Mouse (Mus musculus) liver, embryonic 13.5 days (tissue): ENCODE measurements around the gene D16Ertd472e. TPM values are rescaled to one million over a fixed set of nuclear protein-coding genes. Genes with fewer than 3 reads are reported as not detected.

Source experiments
- ATAC-seq: fragments of 200-750 bp; cut with Nextera tagmentation; 2 replicates; pipeline ENCODE4 v1.8.0; 2017; ENCODE audit warnings: low read depth, mild to moderate bottlenecking, moderate number of reproducible peaks, moderate library complexity
- DNase-seq: peaks from one replicate; pipeline ENCODE4 v3.0.0; 2022
- H3K27ac ChIP-seq: fragments of 300-500 bp; sonication (generic); 2 replicates; pipeline ENCODE4 v1.5.1; 2015; ENCODE audit warnings: moderate library complexity, mild to moderate bottlenecking, inconsistent platforms
- H3K27me3 ChIP-seq: fragments of 300-500 bp; sonication (generic); 2 replicates; pipeline ENCODE4 v1.6.1; 2015; ENCODE audit warnings: mild to moderate bottlenecking, inconsistent platforms
- H3K36me3 ChIP-seq: fragments of 300-500 bp; sonication (generic); 2 replicates; pipeline ENCODE4 v1.6.1; 2015; ENCODE audit warnings: mild to moderate bottlenecking, inconsistent platforms
- H3K4me1 ChIP-seq: fragments of 300-500 bp; sonication (generic); replicated peaks from 2 replicates; pipeline ENCODE4 v1.6.1; 2015; ENCODE audit warnings: inconsistent platforms
- H3K4me2 ChIP-seq: fragments of 300-500 bp; sonication (generic); 2 replicates; pipeline ENCODE4 v1.6.1; 2015; ENCODE audit warnings: inconsistent platforms, mild to moderate bottlenecking, moderate library complexity
- H3K4me3 ChIP-seq: fragments of 300-500 bp; sonication (generic); replicated peaks from 2 replicates; pipeline ENCODE4 v1.5.1; 2015; ENCODE audit warnings: mild to moderate bottlenecking, inconsistent platforms
- H3K9ac ChIP-seq: fragments of 300-500 bp; sonication (generic); 2 replicates; pipeline ENCODE4 v1.6.1; 2015; ENCODE audit warnings: mild to moderate bottlenecking, inconsistent platforms
- H3K9me3 ChIP-seq: fragments of 300-500 bp; sonication (generic); replicated peaks from 2 replicates; pipeline ENCODE4 v1.6.1; 2016; ENCODE audit warnings: inconsistent platforms
- WGBS: fragments of 180-500 bp; shearing (Covaris S2); methylation state at CpG from one replicate; pipeline ENCODE4 v1.1.7; 2015; ENCODE audit not compliant: insufficient replicate concordance; 5-methylcytosine and 5-hydroxymethylcytosine counted together
- polyA plus RNA-seq: library from polyadenylated mRNA; unstranded; fragments of >200 nt; fragmentation: Nextera tagmentation; extraction: Ambion mirVana; gene quantifications from 2 replicates; pipeline ENCODE4 v1.2.1, GENCODE M21; 2015

Gene D16Ertd472e
- 6.0 and 6.4 TPM in 2 replicates for polyA plus RNA-seq

DNA sequence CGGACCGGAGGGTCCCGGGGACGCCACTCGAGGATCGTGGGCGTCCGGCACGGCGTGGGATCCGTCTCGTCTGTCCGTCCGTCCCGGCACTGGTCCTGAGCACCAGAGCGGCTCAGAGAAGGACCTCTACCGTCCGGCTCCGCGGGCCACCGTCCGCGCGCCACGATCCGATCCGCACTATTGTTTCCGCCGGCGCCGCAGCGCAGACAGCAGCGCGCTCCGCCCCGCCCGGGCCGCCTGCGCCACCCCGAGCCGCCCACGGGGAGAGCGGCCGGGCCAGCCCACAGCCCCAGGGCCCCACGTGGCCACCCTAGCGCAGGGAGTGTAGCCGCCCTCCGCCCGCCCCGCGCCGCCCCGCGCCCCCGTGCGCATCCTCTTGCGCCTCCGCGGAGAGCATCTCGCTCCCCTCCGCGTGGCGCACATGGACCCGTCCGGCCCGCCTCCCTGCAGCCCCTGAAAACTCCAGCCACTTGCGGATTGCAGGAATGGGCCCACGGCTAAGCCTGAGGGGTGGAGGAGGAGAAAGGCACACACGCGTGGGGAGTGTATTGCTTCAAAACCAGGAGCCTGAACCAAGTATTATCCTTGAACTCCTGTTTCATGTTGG is at the start of gene D16Ertd472e:
D16Ertd472e (minus strand) TSS at position 231 of the 607 bp plus-strand sequence.
- Histone ChIP-seq H3K27me3 (no peaks in the 10 kb centered on the region), H3K27ac (peak within 1 kb of the TSS; percentile 64), H3K9me3 (no peaks in the 10 kb centered on the region), H3K36me3 (no peaks in the 10 kb centered on the region), H3K9ac (peak within 1 kb of the TSS; percentile 79), H3K4me2 (peak within 1 kb of the TSS; percentile 81), H3K4me3 (peak within 1 kb of the TSS; percentile 72), H3K4me1 (peaks cover 24% of the 10 kb centered on the region)
- DNase-seq = peak; percentile 50
- peak; percentile 93 for ATAC-seq
- WGBS = under 1% methylated on average over 70 of the region's 70 CpGs

DNA sequence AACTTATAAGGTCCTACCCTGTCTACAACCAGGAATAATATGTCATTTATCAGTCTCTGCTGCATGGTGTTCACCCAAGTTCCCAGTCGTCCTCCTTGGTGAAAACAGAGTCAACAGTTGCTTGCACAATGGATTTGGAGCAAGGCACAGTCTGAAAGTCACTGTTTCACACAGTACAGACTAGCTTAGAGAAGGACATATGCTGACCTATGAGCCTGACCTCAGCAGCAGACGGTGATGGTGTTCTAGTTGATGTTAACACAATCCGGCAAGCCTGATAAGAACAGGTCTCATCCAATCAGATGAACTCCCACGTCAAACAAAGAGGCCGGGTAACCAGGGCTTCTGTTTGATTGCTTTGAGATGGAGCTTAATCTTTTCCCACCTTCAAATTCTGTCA is 46.2 kb upstream of the D16Ertd472e start:
- 39% methylated on average over 5 of the region's 5 CpGs for WGBS
- no peak overlapping the region for H3K4me2 ChIP-seq
- no peaks in the 10 kb centered on the region for H3K9me3 ChIP-seq
- no peaks in the 10 kb centered on the region for H3K36me3 ChIP-seq
- DNase-seq = no peak
- peak; percentile 87 for ATAC-seq
- H3K4me3 ChIP-seq = no peak overlapping the region
- H3K27me3 ChIP-seq = no peaks in the 10 kb centered on the region
- no peak overlapping the region for H3K9ac ChIP-seq
- H3K4me1 ChIP-seq = no peaks in the 10 kb centered on the region
- no peak overlapping the region for H3K27ac ChIP-seq

DNA sequence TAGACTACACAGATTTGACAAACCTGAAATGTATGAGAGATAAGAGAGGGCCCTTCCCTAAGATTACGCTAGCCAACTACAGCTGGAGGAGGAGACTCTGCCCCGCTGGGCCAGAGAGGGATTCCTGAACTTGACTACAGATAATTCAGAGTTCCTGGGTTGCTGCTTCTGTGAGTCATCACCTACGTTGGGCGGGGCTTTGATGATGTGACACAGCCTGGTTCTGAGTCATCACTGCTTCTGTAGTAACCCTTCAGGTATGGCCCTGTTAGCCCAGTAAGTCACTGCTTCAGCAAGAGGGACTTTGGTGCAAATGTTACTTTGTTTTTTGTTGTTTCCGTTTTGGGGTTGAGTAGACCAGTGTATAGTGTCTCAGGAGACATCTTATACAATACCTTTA is 42.9 kb upstream of the D16Ertd472e start:
- Histone ChIP-seq H3K4me3 (no peak overlapping the region), H3K36me3 (no peaks in the 10 kb centered on the region), H3K27ac (no peak overlapping the region), H3K4me1 (no peaks in the 10 kb centered on the region), H3K4me2 (no peak overlapping the region), H3K27me3 (no peaks in the 10 kb centered on the region), H3K9me3 (no peaks in the 10 kb centered on the region), H3K9ac (no peak overlapping the region)
- ATAC-seq = no peak
- 46% methylated on average over 5 of the region's 5 CpGs for WGBS
- no peak for DNase-seq

DNA sequence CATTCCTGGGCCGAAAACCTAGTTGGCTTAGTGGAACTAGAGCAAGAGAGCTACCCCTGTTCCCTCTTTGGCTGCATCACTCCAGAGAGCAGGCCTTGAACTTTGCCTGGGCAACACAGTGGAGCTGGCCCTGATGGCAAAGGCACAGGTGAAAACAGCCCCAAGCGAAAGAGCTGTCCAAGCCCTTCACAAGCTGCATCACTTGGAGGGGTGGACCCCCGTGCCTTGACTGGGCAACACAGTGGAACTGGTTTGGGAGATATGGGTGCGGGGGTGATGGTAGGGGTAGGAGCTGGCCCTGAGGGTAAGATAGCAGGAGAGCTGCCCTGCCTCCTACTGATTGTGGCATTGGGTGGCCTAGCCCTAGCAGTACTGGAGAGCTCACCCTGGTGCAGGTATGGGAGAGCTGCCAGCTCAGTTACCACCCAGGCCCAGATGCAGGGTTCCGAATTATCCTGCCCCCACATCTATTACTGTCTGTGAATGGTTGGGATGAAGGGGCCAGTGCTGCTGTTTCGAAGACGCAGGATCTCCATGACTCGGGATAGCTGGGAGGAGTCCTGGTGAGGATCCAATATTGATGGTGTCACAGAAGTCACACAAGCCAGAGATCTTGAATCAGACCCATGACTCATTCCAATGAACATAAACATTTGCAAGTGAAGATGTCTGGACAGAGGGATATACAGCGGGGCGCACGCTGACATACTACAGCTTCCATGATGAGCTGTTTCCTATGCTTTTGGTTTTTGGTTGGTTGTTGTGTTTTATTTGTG is 41.4 kb upstream of the D16Ertd472e start:
- H3K9me3 ChIP-seq = no peaks in the 10 kb centered on the region
- H3K4me3 ChIP-seq = no peak overlapping the region
- DNase-seq = no peak
- WGBS = 72% methylated on average over 11 of the region's 11 CpGs
- no peaks in the 10 kb centered on the region for H3K27me3 ChIP-seq
- ATAC-seq = no peak
- no peak overlapping the region for H3K4me2 ChIP-seq
- H3K27ac ChIP-seq = no peak overlapping the region
- H3K36me3 ChIP-seq = no peaks in the 10 kb centered on the region
- no peaks in the 10 kb centered on the region for H3K4me1 ChIP-seq
- H3K9ac ChIP-seq = no peak overlapping the region

DNA sequence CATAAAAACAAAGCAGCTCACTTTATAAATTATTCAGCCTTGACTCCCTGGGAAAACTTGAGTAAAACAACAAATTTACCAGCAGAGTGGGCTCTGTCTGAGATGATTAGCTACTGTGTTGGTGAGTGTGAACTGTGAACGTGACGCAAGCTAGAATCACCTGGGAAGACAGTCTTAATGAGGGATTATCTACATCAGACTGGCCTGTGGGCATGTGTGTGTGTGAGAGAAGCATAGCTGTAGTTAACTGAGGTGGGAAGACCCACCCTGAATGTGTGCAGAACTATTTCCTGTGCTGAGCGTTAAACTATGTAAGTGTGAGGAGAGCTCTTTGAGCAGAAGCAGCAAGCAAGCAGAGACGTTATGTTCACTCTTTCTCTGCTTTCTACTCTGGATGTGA is 29.7 kb upstream of the D16Ertd472e start:
- Histone ChIP-seq H3K9ac (no peak overlapping the region), H3K4me1 (no peaks in the 10 kb centered on the region), H3K4me2 (no peak overlapping the region), H3K9me3 (0 out of 2 replicates have a peak, but pooled peaks cover 3% of the 10 kb centered on the region), H3K4me3 (no peak overlapping the region), H3K27me3 (no peaks in the 10 kb centered on the region), H3K36me3 (no peaks in the 10 kb centered on the region), H3K27ac (no peak overlapping the region)
- ATAC-seq (no peak), DNase-seq (no peak)
- WGBS = 59% methylated on average over 4 of the region's 4 CpGs

DNA sequence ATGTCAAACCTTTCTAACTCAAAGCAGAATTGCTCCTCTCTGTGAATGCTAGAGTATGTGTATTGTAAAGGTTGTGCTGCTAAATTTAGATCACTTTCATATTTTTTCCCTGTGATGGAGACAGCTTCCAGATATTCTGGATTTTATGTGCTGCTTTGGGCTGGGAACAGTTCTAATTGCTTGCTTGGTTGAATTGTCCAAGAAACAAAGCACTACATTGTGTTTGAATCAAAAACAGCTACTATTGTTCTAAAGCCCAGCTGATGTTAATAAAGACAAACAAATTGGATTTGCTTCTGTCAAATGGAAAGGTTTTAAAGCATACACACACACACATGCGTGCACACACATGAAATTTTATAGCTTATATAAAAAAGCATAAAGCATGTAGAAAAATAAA is 22.4 kb upstream of the D16Ertd472e start:
- no peaks in the 10 kb centered on the region for H3K27me3 ChIP-seq
- no peak for DNase-seq
- H3K9me3 ChIP-seq = 0 out of 2 replicates have a peak, but pooled peaks cover 3% of the 10 kb centered on the region
- H3K4me3 ChIP-seq = no peak overlapping the region
- 73% methylated on average over 1 of the region's 1 CpGs for WGBS
- no peak overlapping the region for H3K4me2 ChIP-seq
- H3K36me3 ChIP-seq = no peaks in the 10 kb centered on the region
- no peaks in the 10 kb centered on the region for H3K4me1 ChIP-seq
- no peak overlapping the region for H3K27ac ChIP-seq
- H3K9ac ChIP-seq = no peak overlapping the region
- no peak for ATAC-seq

DNA sequence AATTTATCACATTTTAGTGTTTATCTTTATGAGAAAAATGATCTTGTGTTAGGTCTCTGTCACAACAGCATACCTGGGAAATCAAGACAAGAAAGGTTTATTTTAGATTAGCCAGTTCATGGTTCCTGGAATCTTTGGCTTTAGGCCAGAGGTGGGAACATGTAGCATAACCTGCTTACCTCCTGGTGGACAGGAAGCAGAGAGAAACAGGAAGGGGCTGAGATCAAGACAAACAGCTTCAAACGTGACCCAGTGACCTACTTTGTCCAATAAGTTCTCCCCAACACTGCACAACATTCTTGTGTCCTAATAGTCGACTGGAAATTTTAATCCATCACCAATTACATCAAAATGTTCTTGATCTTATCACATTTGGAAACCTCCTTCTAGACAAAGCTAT is 19.9 kb upstream of the D16Ertd472e start:
- no peak for ATAC-seq
- Histone ChIP-seq H3K9me3 (no peaks in the 10 kb centered on the region), H3K27ac (no peak overlapping the region), H3K4me3 (no peak overlapping the region), H3K4me1 (no peaks in the 10 kb centered on the region), H3K36me3 (no peaks in the 10 kb centered on the region), H3K9ac (no peak overlapping the region), H3K4me2 (no peak overlapping the region), H3K27me3 (no peaks in the 10 kb centered on the region)
- WGBS = 28% methylated on average over 2 of the region's 2 CpGs
- no peak for DNase-seq

DNA sequence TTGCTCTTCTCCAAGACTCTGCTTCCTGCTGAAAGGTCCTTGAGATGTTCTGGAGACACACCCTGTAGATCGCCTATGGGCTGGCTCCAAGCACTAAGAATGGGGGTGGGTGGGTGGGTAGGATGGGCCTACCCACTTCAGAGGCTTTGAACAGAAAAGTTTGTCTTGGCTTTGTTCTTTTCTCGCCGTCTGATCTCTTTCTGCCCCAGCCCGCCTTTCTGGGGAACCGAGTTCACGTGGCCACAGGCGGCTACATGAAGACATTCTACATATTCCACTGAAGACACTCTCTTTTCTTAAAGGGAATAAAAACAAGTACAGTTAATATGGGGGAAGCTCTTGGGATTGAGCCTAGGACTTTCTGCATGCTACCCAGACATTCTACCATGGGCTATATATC is 19.3 kb upstream of the D16Ertd472e start:
- ATAC-seq (no peak), DNase-seq (no peak)
- Histone ChIP-seq H3K9me3 (no peaks in the 10 kb centered on the region), H3K36me3 (no peaks in the 10 kb centered on the region), H3K4me2 (no peak overlapping the region), H3K9ac (no peak overlapping the region), H3K27ac (no peak overlapping the region), H3K27me3 (no peaks in the 10 kb centered on the region), H3K4me1 (no peaks in the 10 kb centered on the region), H3K4me3 (no peak overlapping the region)
- 86% methylated on average over 7 of the region's 7 CpGs for WGBS

DNA sequence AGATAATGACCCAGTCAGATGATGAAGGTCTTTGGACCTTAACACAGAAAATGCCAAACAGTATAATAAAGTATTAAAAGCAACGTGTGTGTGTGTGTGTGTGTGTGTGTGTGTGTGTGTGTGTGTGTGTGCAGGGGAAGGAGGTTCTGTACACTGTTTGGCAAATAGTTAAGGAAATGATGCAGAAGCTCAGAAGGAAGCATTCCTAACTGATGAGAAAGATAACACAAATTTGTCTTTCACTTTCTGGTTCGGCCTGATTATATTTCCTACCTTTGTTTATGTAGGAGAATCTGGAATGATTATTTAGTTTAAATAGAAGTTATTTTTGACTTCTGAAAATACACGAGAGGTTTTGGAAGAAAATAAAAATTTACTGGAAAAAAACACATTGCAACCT is 17.6 kb upstream of the D16Ertd472e start:
- DNase-seq = no peak

DNA sequence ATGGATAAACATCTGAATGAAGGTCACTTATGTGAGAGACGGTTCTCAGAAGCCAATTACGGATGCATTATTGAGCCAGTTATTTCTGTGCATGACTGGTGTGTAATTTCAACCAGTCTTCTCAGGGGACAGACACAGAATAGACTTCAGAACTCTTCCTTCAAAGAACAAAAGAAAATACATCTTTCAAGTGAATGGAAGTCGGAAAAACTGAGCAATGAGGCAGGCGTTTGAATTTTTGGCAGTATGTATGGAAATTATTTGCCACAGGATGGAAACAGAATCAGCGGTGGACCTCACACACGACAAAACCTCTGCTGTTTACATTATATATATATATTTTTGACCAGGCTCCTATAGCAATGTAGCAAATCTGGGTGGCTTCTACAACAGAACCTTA is 14.6 kb upstream of the D16Ertd472e start:
- DNase-seq = no peak
- Histone ChIP-seq H3K9ac (no peak overlapping the region), H3K4me3 (no peak overlapping the region), H3K27me3 (no peaks in the 10 kb centered on the region), H3K4me2 (no peak overlapping the region), H3K27ac (no peak overlapping the region), H3K4me1 (no peaks in the 10 kb centered on the region), H3K9me3 (no peaks in the 10 kb centered on the region), H3K36me3 (no peaks in the 10 kb centered on the region)
- 72% methylated on average over 6 of the region's 6 CpGs for WGBS
- no peak for ATAC-seq

More for the DNA sequence above, 17.6 kb upstream of the D16Ertd472e start:
- no peak for ATAC-seq
- no peaks in the 10 kb centered on the region for H3K4me1 ChIP-seq
- H3K27me3 ChIP-seq = no peaks in the 10 kb centered on the region
- 46% methylated on average over 3 of the region's 3 CpGs for WGBS
- no peaks in the 10 kb centered on the region for H3K9me3 ChIP-seq
- no peaks in the 10 kb centered on the region for H3K36me3 ChIP-seq
- H3K4me2 ChIP-seq = no peak overlapping the region
- H3K4me3 ChIP-seq = no peak overlapping the region
- H3K9ac ChIP-seq = no peak overlapping the region
- H3K27ac ChIP-seq = no peak overlapping the region

DNA sequence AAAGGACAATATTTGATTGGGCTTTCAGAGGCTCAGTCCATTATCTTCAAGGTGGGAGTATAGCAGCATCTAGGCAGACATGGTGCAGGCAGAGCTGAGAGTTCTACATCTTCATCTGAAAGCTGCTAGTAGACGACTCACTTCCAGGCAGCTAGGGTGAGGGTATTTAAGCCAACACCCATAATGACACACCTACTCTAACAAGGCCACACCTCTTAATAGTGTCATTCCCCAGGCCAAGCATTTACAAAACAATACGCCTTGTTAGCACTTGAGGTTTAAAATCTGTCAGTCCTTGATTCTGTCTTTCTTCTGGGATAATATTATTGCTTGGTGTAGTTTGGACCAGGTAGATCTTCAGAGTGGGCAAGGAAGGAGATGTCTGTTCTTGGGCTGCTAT is 12.3 kb upstream of the D16Ertd472e start:
- Histone ChIP-seq H3K4me1 (no peaks in the 10 kb centered on the region), H3K27ac (no peak overlapping the region), H3K4me3 (no peak overlapping the region), H3K36me3 (no peaks in the 10 kb centered on the region), H3K4me2 (no peak overlapping the region), H3K9ac (no peak overlapping the region), H3K9me3 (no peaks in the 10 kb centered on the region), H3K27me3 (no peaks in the 10 kb centered on the region)
- WGBS = 55% methylated on average over 2 of the region's 2 CpGs
- no peak for ATAC-seq
- no peak for DNase-seq

DNA sequence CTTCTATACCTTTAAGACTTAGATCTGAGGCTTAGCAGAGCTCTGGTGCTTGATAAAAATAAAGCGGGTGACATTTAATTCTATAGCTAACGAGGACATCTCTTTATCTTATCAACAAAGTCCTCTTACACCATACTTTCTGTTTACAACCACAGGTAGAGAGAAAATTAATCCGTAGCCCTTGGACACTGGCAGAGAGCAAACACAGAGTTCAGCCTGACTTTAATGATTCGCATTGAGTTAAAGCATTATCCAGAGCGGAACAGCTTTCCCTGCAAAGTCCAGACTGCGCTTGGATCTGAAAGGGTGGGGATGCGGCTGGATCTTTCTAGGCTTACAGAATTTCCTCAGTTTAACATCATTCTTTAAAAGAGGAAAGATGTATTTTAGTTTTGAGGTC is 10.1 kb upstream of the D16Ertd472e start:
- Histone ChIP-seq H3K27me3 (no peaks in the 10 kb centered on the region), H3K4me3 (no peak overlapping the region), H3K4me2 (no peak overlapping the region), H3K27ac (no peak overlapping the region), H3K9ac (no peak overlapping the region), H3K36me3 (no peaks in the 10 kb centered on the region), H3K4me1 (no peaks in the 10 kb centered on the region), H3K9me3 (no peaks in the 10 kb centered on the region)
- no peak for DNase-seq
- ATAC-seq = no peak
- 54% methylated on average over 7 of the region's 7 CpGs for WGBS
